Mouse (Mus musculus) inflammation-experienced regulatory T-cells, adult 6 months (primary cell): Measurements from ENCODE around the gene Pdxp. TPM values are rescaled to one million over a fixed set of nuclear protein-coding genes. Genes with fewer than 3 reads are reported as not detected.

Experiments
- ATAC-seq: one replicate; pipeline ENCODE4 v1.8.0; 2017
- polyA plus RNA-seq, 3 experiments: library from polyadenylated mRNA; unstranded; fragments of 100-300 nt; shearing (Covaris generic); gene quantifications; one replicate each; pipeline ENCODE4 v1.2.1; 2017

Gene Pdxp
- polyA plus RNA-seq, 3 experiments from 2014 or later, result 0.94 to 3.8 (median 3.3) TPM

GRCm38 (mm10) chr15:78899740-78900584 lies 13.8 kb upstream of the Pdxp start, which contains the start of gene Sh3bp1:
Gene Sh3bp1 (plus strand): TSS chr15:78899768.
- peak; percentile 53 for ATAC-seq

GRCm38 (mm10) chr15:78900585-78901421 lies 12.9 kb upstream of the Pdxp start:
- ATAC-seq, result no peak

GRCm38 (mm10) chr15:78901422-78901789 lies 12.3 kb upstream of the Pdxp start:
- no peak for ATAC-seq

- ATAC-seq, result peak; percentile 35
Observed at GRCm38 (mm10) chr15:78903243-78903642, 10.5 kb upstream of the Pdxp start.

- ATAC-seq, result no peak
Observed at GRCm38 (mm10) chr15:78908399-78908798, 5.3 kb upstream of the Pdxp start.

- ATAC-seq, result no peak
Observed at GRCm38 (mm10) chr15:78908982-78909381, 4.7 kb upstream of the Pdxp start.

GRCm38 (mm10) chr15:78912040-78912439 lies 1.7 kb upstream of the Pdxp start:
- ATAC-seq, result no peak

GRCm38 (mm10) chr15:78914091-78914822 lies 538 bp downstream of the Pdxp start:
- peak; percentile 45 for ATAC-seq

- ATAC-seq, result no peak
Observed at GRCm38 (mm10) chr15:78914823-78915659, 1.3 kb downstream of the Pdxp start.

GRCm38 (mm10) chr15:78915660-78916017 lies 1.9 kb downstream of the Pdxp start:
- ATAC-seq, result peak; percentile 49

GRCm38 (mm10) chr15:78916052-78916826 lies 2.5 kb downstream of the Pdxp start:
- no peak for ATAC-seq

- no peak for ATAC-seq
Observed at GRCm38 (mm10) chr15:78918126-78918525, 4.4 kb downstream of the Pdxp start.

GRCm38 (mm10) chr15:78919914-78920313 lies 6.2 kb downstream of the Pdxp start:
- ATAC-seq, result no peak

- ATAC-seq, result no peak
Observed at GRCm38 (mm10) chr15:78922700-78923099, 9.0 kb downstream of the Pdxp start.

GRCm38 (mm10) chr15:78923585-78923984 lies 9.9 kb downstream of the Pdxp start:
- peak; percentile 63 for ATAC-seq

GRCm38 (mm10) chr15:78925129-78925528 lies 11.4 kb downstream of the Pdxp start:
- no peak for ATAC-seq

GRCm38 (mm10) chr15:78926021-78926919 lies 12.6 kb downstream of the Pdxp start, which contains the start of gene Lgals1:
Gene Lgals1 (plus strand): TSS chr15:78926725.
- peak; percentile 59 for ATAC-seq

GRCm38 (mm10) chr15:78927021-78927787 lies 13.5 kb downstream of the Pdxp start:
- ATAC-seq, result no peak
